Mouse (Mus musculus) C2C12 (cell line): Measurements from ENCODE around the gene Gm21987.

Experiments
- CEBPB ChIP-seq: IDR thresholded peaks from one replicate; pipeline ENCODE4 v1.6.1; 2011; ENCODE audit warnings: low read depth, mild to moderate bottlenecking, control low read depth, moderate library complexity
- CTCF ChIP-seq: IDR thresholded peaks from one replicate; pipeline ENCODE4 v1.5.1; 2011; ENCODE audit not compliant: control insufficient read depth, insufficient read depth, insufficient read length

DNA sequence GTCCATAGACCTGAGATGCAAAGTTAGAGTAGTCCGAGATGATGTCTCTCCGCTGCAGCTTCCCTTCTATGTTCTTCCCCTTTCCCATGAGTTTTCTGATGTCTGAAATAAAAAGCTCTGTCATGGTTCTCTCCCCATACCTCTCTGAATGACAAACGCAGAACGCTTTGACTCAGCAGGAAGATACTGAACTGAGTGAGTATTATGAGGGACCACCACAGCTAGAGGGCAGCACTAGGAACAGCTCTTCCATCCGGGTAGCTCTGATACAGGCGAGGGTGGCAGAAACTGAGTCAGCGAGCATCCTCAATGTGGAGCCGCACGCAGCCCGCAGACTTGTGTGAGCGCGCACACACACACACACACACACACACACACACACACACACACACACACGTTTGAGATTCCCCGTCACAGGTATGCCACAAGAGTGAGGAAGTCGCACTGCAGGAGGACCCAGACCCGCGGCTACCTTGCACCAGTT, 25.3 kb upstream of the Gm21987 start:
- TF ChIP-seq CEBPB (no peak), CTCF (no peak)
